Mouse (Mus musculus) heart, adult 8-10 months (tissue): ENCODE measurements at regions not wholly inside any gene's neighbourhood (a gene's known extent, or its start where the extent isn't known, plus 50 kb on each side); places are given as distances from the start of the nearest gene placed in this dataset.

Experiments
- DNase-seq: peaks from one replicate; pipeline ENCODE4 v3.0.0; 2022; ENCODE audit warnings: low spot score

DNA sequence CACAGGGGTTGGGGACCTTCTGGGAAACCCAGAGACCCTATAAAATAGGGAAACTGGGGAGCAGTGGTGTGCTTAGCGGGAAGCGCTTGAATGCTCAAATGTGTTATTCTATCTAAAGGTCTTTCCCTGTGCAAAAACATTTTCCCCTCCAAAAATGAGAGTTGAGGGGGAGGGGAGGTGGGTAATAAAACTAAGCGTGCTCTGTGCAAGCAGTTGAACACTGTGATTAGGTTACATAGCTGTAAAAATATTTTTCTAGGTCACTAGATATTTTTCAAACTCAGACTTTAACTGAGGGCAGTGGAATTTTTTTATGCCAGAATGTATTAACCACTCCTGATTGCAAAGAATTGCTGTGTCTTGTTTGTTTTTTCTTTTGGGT lies 77.0 kb upstream of the Tbl1x start:
- DNase-seq, result no peak

DNA sequence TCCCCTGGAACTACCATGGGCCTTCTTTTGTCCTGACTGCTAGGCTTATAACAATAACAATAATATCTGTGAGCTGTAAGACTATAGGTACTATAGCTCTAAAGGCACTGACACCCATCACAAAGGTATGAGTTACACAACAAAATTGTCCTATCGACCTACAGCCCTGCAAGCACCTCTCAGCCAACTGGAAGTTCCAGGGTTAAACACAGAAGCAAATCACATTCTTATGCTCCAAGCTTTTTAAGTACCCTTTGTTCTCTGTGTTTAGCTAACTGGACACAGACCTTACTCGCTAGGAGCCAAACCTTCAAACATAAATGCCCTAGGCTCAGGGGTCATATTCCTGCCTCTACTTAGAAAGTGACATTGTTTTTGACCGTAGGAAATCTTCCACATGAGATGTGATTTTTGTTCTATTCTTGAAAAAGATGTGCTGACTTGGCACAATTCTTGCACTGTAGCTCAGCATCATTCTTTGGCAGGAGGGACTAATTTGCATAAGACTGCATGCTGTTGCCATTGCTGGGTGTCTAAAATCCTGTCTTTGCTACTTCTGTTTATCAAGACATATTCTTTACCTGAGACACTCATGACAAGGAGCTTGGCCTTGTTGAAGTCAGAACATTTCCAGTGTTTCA lies 66.8 kb upstream of the Tbl1x start:
- DNase-seq, result no peak

DNA sequence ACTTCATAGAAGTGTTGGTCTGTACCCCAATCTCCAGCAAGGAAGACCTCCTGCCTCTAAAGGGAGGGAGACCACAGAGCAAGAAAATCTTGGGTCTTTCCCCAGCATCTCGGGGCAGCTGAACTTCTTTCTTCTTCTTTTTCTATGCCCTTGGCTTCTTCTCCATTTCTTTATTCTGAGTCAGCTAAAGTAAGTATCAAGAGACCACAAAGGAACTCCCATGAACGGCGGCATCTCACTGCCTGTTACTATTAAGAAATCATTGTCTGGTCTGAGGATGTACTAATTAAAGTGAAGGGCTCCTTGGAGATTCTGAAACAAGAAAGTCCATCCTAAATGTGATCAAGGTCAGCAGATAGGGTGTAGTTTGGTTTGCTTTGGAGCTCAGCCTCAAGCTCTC lies 64.1 kb upstream of the Tbl1x start:
- DNase-seq, result no peak

DNA sequence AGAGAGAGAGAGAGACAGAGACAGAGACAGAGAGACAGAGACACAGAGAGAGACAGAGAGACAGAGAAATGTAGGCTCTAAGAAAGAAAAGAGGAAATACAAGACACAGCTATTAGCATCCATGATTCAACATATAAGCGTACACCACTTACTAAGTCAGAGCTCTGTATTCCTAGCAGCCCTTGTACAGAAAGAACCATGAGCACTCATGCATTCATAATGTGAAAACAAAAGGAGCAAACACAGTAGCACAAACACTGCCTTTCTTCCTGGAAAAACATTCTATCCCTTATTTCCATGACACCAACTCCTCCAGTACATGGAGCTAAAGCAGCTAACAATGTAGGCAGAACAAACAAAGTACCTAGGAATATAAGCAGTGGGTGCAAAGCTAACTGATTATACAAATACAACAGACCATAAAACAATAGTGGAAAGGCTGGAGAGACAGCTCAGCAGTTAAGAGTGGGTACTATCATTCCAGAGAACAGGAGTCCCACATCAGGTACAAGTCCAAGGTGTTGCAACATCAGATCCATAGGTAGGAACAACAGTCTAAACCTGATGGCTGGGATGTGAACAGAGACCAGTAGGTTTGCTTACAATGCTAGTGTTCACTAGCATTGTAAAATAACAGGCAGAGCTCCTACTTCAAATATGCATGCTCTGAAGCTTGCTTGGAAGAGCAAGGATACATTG lies 58.7 kb upstream of the Tbl1x start:
- no peak for DNase-seq
